Mouse (Mus musculus) megakaryocyte, embryonic 14.5 days (primary cell): ENCODE data around the gene Pdik1l. TPM values are rescaled to one million over a fixed set of nuclear protein-coding genes. Genes with fewer than 3 reads are reported as not detected.

ENCODE experiments used
- H3K27me3 ChIP-seq: replicated peaks from 2 replicates; pipeline ENCODE3; 2012; ENCODE audit warnings: inconsistent platforms
- H3K36me3 ChIP-seq: replicated peaks from 2 replicates; pipeline ENCODE3; 2012; ENCODE audit warnings: low read length, inconsistent platforms, mixed read lengths
- H3K4me1 ChIP-seq: 2 replicates; pipeline ENCODE4 v1.6.1; 2012; ENCODE audit warnings: inconsistent platforms
- H3K4me3 ChIP-seq: replicated peaks from 2 replicates; pipeline ENCODE3; 2012; ENCODE audit warnings: moderate library complexity, mild to moderate bottlenecking, inconsistent platforms
- H3K9me3 ChIP-seq: 2 replicates; pipeline ENCODE4 v1.6.1; 2012; ENCODE audit warnings: inconsistent platforms
- FLI1 ChIP-seq: IDR thresholded peaks from 2 replicates; pipeline ENCODE4 v1.6.1; 2012; ENCODE audit warnings: low read length, inconsistent platforms, mixed read lengths
- GATA1 ChIP-seq: IDR thresholded peaks from 3 replicates; pipeline ENCODE4 v1.6.1; 2012; ENCODE audit warnings: mixed read lengths, low read length, inconsistent platforms, borderline replicate concordance
- polyA plus RNA-seq: library from polyadenylated mRNA; stranded (reverse); fragments of >175 nt; gene quantifications from 2 replicates; pipeline ENCODE4 v1.2.3, GENCODE M21; 2012; ENCODE audit warnings: low replicate concordance; ENCODE audit not compliant: insufficient read depth

The Pdik1l gene
- polyA plus RNA-seq, 1 experiment: 0.20 TPM

DNA sequence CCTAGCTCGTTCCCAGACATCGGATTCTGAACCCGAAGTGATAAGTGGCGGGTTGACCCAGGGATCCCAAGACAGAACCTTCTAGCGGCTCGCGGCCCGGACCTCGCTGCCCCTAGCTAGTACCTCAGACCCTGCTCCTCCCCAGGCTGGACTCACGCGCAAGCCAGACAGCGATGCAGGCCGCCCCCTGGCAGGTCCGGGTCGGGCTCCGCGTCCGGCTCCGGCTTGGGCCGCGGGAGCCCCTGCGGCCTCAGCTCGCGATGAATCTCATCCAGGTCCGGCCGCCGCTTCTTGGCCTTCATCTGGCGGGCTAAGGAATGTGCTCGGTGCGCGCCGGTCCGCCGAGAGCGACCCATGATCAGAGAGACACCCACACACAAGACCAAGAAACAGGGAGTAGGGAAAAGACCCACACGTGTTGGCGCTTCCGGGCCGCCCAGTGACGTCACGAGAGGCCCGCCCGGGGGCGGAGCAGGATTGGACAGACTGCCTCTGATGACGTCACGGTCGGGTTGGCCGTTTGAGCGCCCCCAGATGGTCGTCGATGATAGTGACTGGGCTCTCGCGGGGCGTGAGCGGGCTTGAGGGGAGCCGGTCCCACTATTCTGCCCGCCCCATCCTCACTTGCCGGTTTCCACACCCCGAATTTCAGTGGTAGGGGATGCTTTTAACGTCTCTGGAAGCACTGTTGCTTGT lies 42.4 kb downstream of the Pdik1l start, which contains the start of gene Zfp593:
Zfp593 (minus strand) TSS at position 445 of the 696 bp plus-strand sequence.
- Histone ChIP-seq H3K9me3 (no peaks in the 10 kb centered on the region), H3K27me3 (peaks cover 43% of the 10 kb centered on the region), H3K4me3 (peak within 1 kb of the TSS; percentile 94), H3K36me3 (peaks cover 9% of the 10 kb centered on the region), H3K4me1 (peaks cover 34% of the 10 kb centered on the region)
- TF ChIP-seq FLI1 (no peak), GATA1 (no peak)

GRCm38 (mm10) chr4:134243516-134244250 lies 44.0 kb downstream of the Pdik1l start, which contains the start of gene E130218I03Rik:
Gene E130218I03Rik, plus strand, starts transcription at chr4:134243662.
- Histone ChIP-seq H3K4me3 (peak within 1 kb of the TSS; percentile 94), H3K27me3 (peaks cover 31% of the 10 kb centered on the region), H3K9me3 (no peaks in the 10 kb centered on the region), H3K36me3 (peaks cover 9% of the 10 kb centered on the region), H3K4me1 (peaks cover 24% of the 10 kb centered on the region)
- TF ChIP-seq GATA1 (no peak), FLI1 (no peak)

DNA sequence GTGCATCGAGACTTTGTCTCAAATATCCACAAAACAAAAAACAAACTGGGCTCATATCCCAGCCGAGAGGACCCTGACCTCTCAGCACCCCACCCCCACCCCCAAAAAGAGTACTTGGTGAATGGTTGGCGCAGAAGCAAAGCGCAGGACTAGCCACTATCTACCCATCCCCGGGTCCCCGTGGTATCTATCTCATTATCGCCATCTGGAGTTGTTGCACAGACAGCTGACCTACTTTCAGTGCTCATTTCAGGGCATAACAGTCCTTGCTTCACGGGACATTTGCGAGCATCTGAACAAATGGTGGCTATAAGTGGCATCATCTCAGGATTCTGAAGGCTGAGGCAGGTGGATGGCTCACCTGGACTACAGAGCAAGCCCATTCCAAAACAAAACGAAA lies 49.0 kb downstream of the Pdik1l start:
- TF ChIP-seq GATA1 (no peak), FLI1 (no peak)
- H3K27me3 ChIP-seq: peaks cover 50% of the 10 kb centered on the region
- no peak overlapping the region for H3K4me3 ChIP-seq
- no peaks in the 10 kb centered on the region for H3K9me3 ChIP-seq
- H3K4me1 ChIP-seq: peaks cover 13% of the 10 kb centered on the region
- H3K36me3 ChIP-seq: peaks cover 5% of the 10 kb centered on the region

GRCm38 (mm10) chr4:134238279-134238651 lies 49.4 kb downstream of the Pdik1l start, which contains the start of gene Cnksr1:
Gene Cnksr1, minus strand, starts transcription at chr4:134238399.
- no peak within 1 kb of the TSS for H3K4me3 ChIP-seq
- peaks cover 13% of the 10 kb centered on the region for H3K4me1 ChIP-seq
- TF ChIP-seq GATA1: no peak
- no peak for TF ChIP-seq FLI1
- no peaks in the 10 kb centered on the region for H3K9me3 ChIP-seq
- H3K27me3 ChIP-seq: peaks cover 54% of the 10 kb centered on the region
- peaks cover under 1% of the 10 kb centered on the region for H3K36me3 ChIP-seq

DNA sequence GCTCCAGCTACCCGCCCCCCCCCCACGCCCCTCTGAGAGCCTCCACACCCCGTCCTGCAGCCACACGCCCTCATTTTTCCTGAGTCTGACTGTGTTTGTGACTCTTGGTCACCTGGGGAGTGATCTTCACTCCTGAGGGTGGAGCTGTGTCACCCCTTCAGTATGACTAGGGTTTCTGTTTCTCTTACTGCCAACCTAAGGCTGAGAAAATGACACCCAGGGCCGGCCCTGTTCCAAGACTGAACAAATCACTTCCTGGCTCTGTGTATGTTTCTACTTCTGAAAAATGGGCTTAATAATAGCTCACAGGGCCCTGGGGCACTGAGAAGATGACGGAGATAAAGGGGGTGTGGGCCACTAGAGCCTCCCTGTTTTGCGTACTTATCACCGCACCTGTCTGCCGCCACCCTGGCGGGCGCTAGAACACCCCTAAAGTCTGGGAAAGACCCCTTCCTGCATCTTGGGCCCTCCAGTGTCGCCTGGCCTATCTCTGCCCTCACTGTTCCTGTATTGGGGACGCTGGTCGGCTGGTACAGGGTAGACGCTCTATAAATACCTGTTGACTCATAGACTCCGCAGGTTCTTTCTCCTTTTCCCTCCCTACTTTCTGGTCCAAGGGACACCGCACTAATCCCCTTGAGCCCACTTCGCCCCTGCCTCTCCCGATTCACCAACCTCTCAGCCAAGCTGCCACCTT lies 50.0 kb downstream of the Pdik1l start:
- Histone ChIP-seq H3K27me3 (peaks cover 60% of the 10 kb centered on the region), H3K4me3 (no peak overlapping the region), H3K4me1 (peaks cover 13% of the 10 kb centered on the region), H3K9me3 (no peaks in the 10 kb centered on the region), H3K36me3 (no peaks in the 10 kb centered on the region)
- TF ChIP-seq GATA1 (no peak), FLI1 (no peak)

GRCm38 (mm10) chr4:134234876-134235275 lies 52.8 kb downstream of the Pdik1l start:
- peaks cover 79% of the 10 kb centered on the region for H3K27me3 ChIP-seq
- TF ChIP-seq GATA1 (no peak), FLI1 (no peak)
- H3K4me3 ChIP-seq: no peak overlapping the region
- no peaks in the 10 kb centered on the region for H3K36me3 ChIP-seq
- H3K4me1 ChIP-seq: peaks cover 13% of the 10 kb centered on the region
- no peaks in the 10 kb centered on the region for H3K9me3 ChIP-seq

GRCm38 (mm10) chr4:134230431-134230830 lies 57.3 kb downstream of the Pdik1l start:
- H3K36me3 ChIP-seq: no peaks in the 10 kb centered on the region
- H3K9me3 ChIP-seq: no peaks in the 10 kb centered on the region
- no peak overlapping the region for H3K4me3 ChIP-seq
- H3K4me1 ChIP-seq: no peaks in the 10 kb centered on the region
- no peak for TF ChIP-seq GATA1
- TF ChIP-seq FLI1: no peak
- peaks cover 81% of the 10 kb centered on the region for H3K27me3 ChIP-seq

- no peaks in the 10 kb centered on the region for H3K9me3 ChIP-seq
- H3K36me3 ChIP-seq: no peaks in the 10 kb centered on the region
- H3K27me3 ChIP-seq: peaks cover 65% of the 10 kb centered on the region
- TF ChIP-seq FLI1 (no peak), GATA1 (no peak)
- no peaks in the 10 kb centered on the region; the same call in 1 of the 2 replicates for H3K4me1 ChIP-seq
- H3K4me3 ChIP-seq: no peak within 1 kb of the TSS
Measured at GRCm38 (mm10) chr4:134227194-134227593, 60.5 kb downstream of the Pdik1l start, which contains the start of gene Catsper4. Gene Catsper4, minus strand, starts transcription at chr4:134227383.

Other genes starting within 250 kb of the Pdik1l start
- not detected in 2 replicates for gene Zfp683, start 234.1 kb downstream of the Pdik1l start, polyA plus RNA-seq
- not detected in 2 replicates for gene Crybg2, start 227.1 kb downstream of the Pdik1l start, polyA plus RNA-seq
- gene Cd52, start 192.8 kb downstream of the Pdik1l start, polyA plus RNA-seq: 77.0 and 307 TPM in 2 replicates
- gene Ubxn11, start 185.3 kb downstream of the Pdik1l start, polyA plus RNA-seq: 69.8 and 175 TPM in 2 replicates
- 1,646 and 1,679 TPM in 2 replicates for gene Sh3bgrl3, start 159.1 kb downstream of the Pdik1l start, polyA plus RNA-seq
- 10.9 and 19.9 TPM in 2 replicates for gene Cep85, start 100.8 kb downstream of the Pdik1l start, polyA plus RNA-seq
- not detected in 2 replicates for gene Gm7534, start 84.9 kb downstream of the Pdik1l start, polyA plus RNA-seq
- gene Catsper4, start 60.5 kb downstream of the Pdik1l start, polyA plus RNA-seq: not detected in 2 replicates
- not detected in 2 replicates for gene Cnksr1, start 49.5 kb downstream of the Pdik1l start, polyA plus RNA-seq
- gene E130218I03Rik, start 44.2 kb downstream of the Pdik1l start, polyA plus RNA-seq: not detected in 2 replicates
- gene Zfp593, start 42.3 kb downstream of the Pdik1l start, polyA plus RNA-seq: 27.6 and 28.1 TPM in 2 replicates
- gene Gm30191, start 41.0 kb downstream of the Pdik1l start, polyA plus RNA-seq: not detected in 2 replicates
- gene Grrp1, start 33.8 kb downstream of the Pdik1l start, polyA plus RNA-seq: not detected in 2 replicates
- not detected in 2 replicates for gene Trim63, start 27.2 kb upstream of the Pdik1l start, polyA plus RNA-seq
- 1.1 TPM in 1 of 2 replicates, not detected in the other for gene Slc30a2, start 55.3 kb upstream of the Pdik1l start, polyA plus RNA-seq
- not detected in 2 replicates for gene Extl1, start 96.0 kb upstream of the Pdik1l start, polyA plus RNA-seq
- gene Pafah2, start 108.4 kb upstream of the Pdik1l start, polyA plus RNA-seq: 2.4 and 3.8 TPM in 2 replicates
- 7.4 and 115 TPM in 2 replicates for gene Stmn1, start 180.4 kb upstream of the Pdik1l start, polyA plus RNA-seq
- 41.9 and 45.9 TPM in 2 replicates for gene Paqr7, start 208.8 kb upstream of the Pdik1l start, polyA plus RNA-seq
- 0.54 TPM in 1 of 2 replicates, not detected in the other for gene Aunip, start 223.1 kb upstream of the Pdik1l start, polyA plus RNA-seq
- 46.4 and 106 TPM in 2 replicates for gene Mtfr1l, start 247.5 kb upstream of the Pdik1l start, polyA plus RNA-seq